Mouse (Mus musculus) olfactory bulb, adult 2 months (tissue): ENCODE data around the gene Nxnl1.

ENCODE experiments used
- CTCF ChIP-seq: fragments of 200-500 bp; IDR thresholded peaks from 2 replicates; pipeline ENCODE4 v1.5.1; 2012; ENCODE audit warnings: low read depth, mild to moderate bottlenecking, low read length, moderate library complexity; ENCODE audit not compliant: insufficient read depth
- POLR2A ChIP-seq: fragments of 200-500 bp; IDR thresholded peaks from 2 replicates; pipeline ENCODE4 v1.6.1; 2012; ENCODE audit warnings: mild to moderate bottlenecking, low read depth, low read length, moderate library complexity; ENCODE audit not compliant: insufficient read depth

DNA sequence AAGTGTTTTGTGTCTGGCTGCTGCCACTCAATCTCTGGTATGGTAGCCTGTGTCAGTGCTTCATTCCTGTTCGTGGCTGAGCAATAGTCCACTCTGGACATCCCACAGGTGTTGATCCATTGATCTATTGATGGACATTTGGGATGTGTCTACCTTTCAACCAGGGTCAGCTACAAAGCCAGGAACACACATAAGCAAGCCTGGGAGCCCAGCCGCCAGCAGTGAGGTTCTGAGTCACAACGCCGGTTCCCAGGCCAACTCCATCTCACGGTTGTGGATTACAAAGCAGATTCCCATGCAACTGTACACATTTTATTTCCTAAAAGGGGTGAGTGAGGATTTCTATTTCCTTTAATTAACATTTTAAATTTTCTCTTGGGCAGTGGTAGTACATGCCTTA lies 5.6 kb downstream of the Nxnl1 start:
- TF ChIP-seq POLR2A (no peak), CTCF (no peak)
